ENCODE assay signal across 8 mouse cellular contexts in genomic region chr2:170183851-170184174, GRCm38 (mm10). TPM values are rescaled to one million over a fixed set of nuclear protein-coding genes. Genes with fewer than 3 reads are reported as not detected.
DNase-seq lines count a peak whose midpoint lies in the region; ATAC-seq and TF ChIP-seq lines count a peak whose summit lies in the region.

No protein-coding gene starts in this region.

- no peak for ATAC-seq in kidney, postnatal 0 days (replicated peaks; ENCODE audit: low FRiP score, low read depth)
- ATAC-seq in midbrain, postnatal 0 days (ENCODE audit: low FRiP score), result no peak

- WGBS in kidney, postnatal 0 days, result 46% methylated on average over 4 of the region's 4 CpGs
- 71% methylated on average over 4 of the region's 4 CpGs for WGBS in midbrain, postnatal 0 days

- TF ChIP-seq CTCF in embryonic fibroblast, embryonic 13.5 days (IDR thresholded peaks at IDR 0.05; ENCODE audit: borderline replicate concordance, insufficient read depth, low read length), result no peak
- TF ChIP-seq CTCF in kidney, postnatal 0 days (IDR thresholded peaks at IDR 0.05; ENCODE audit: low read depth), result no peak
- TF ChIP-seq CTCF in midbrain, postnatal 0 days (IDR thresholded peaks at IDR 0.05), result no peak

- H3K4me3 ChIP-seq in embryonic fibroblast, embryonic 13.5 days (ENCODE audit: insufficient read depth, low read length), result no peak overlapping the region
- H3K4me3 ChIP-seq in kidney, postnatal 0 days (replicated peaks; ENCODE audit: low read depth, low read length), result peak overlapping the region; percentile 35; the same call in 1 of the 2 replicates
- no peak overlapping the region; the same call in 1 of the 2 replicates for H3K4me3 ChIP-seq in midbrain, postnatal 0 days (ENCODE audit: low read depth, low read length)

- intact Hi-C loops in left cerebral cortex, postnatal 25 days (cut with DNase I), result loop anchor here (2.0 kb wide), 1 partner anchor 35 kb away; no protein-coding TSS in a partner anchor

- no peaks in the 10 kb centered on the region for H3K27me3 ChIP-seq in kidney, postnatal 0 days (ENCODE audit: insufficient read depth, low read length)
- H3K27me3 ChIP-seq in midbrain, postnatal 0 days (ENCODE audit: insufficient read depth, low read length), result no peaks in the 10 kb centered on the region

- no peak for TF ChIP-seq POLR2A in embryonic fibroblast, embryonic 13.5 days (IDR thresholded peaks at IDR 0.05; ENCODE audit: low read depth, low read length)

- peak overlapping the region; percentile 69 for H3K27ac ChIP-seq in embryonic fibroblast, embryonic 13.5 days (ENCODE audit: insufficient read depth, low read length)
- H3K27ac ChIP-seq in kidney, postnatal 0 days, result peak overlapping the region; percentile 65; the same call in 1 of the 2 replicates
- no peak overlapping the region for H3K27ac ChIP-seq in midbrain, postnatal 0 days (ENCODE audit: low read depth, low read length)

- peak; percentile 60 for DNase-seq in kidney, adult 9 months
- DNase-seq in kidney, adult 18-20 months, result no peak
- DNase-seq in kidney, postnatal 0 days (ENCODE audit: low spot score), result no peak
- DNase-seq in midbrain, postnatal 0 days (ENCODE audit: low spot score), result no peak
- no peak for DNase-seq in urinary bladder, postnatal 14 days (ENCODE audit: low spot score)
- no peak for DNase-seq in left cerebral cortex, postnatal 25 days (ENCODE audit: low spot score in 2 of 2)
- no peak for DNase-seq in layer of hippocampus, postnatal 14 days (ENCODE audit: low spot score in 2 of 2)

- H3K9ac ChIP-seq in kidney, postnatal 0 days (ENCODE audit: low read depth, low read length), result no peak overlapping the region
- no peak overlapping the region for H3K9ac ChIP-seq in midbrain, postnatal 0 days (replicated peaks; ENCODE audit: low read length, poor library complexity, severe bottlenecking)

- H3K4me2 ChIP-seq in kidney, postnatal 0 days (ENCODE audit: low read length), result peak overlapping the region; percentile 66
- peak overlapping the region; percentile 61; the same call in 1 of the 2 replicates for H3K4me2 ChIP-seq in midbrain, postnatal 0 days (ENCODE audit: low read depth, low read length, poor library complexity, severe bottlenecking)

- H3K36me3 ChIP-seq in kidney, postnatal 0 days (ENCODE audit: insufficient read depth, low read length), result no peaks in the 10 kb centered on the region
- no peaks in the 10 kb centered on the region for H3K36me3 ChIP-seq in midbrain, postnatal 0 days (ENCODE audit: insufficient read depth, low read length)

- H3K9me3 ChIP-seq in kidney, postnatal 0 days (replicated peaks; ENCODE audit: low read length), result no peaks in the 10 kb centered on the region
- no peaks in the 10 kb centered on the region for H3K9me3 ChIP-seq in midbrain, postnatal 0 days (ENCODE audit: low read length)

- no peaks in the 10 kb centered on the region for H3K4me1 ChIP-seq in embryonic fibroblast, embryonic 13.5 days (ENCODE audit: control insufficient read depth, insufficient read depth, low read length)
- H3K4me1 ChIP-seq in kidney, postnatal 0 days (replicated peaks; ENCODE audit: insufficient read depth, low read length), result peaks cover 3% of the 10 kb centered on the region; the same call in 1 of the 2 replicates
- H3K4me1 ChIP-seq in midbrain, postnatal 0 days (ENCODE audit: insufficient read depth, low read length), result no peaks in the 10 kb centered on the region

RNA-seq across cellular contexts. Expression of gene Zfp217, which starts 35.9 kb away (rescaled TPM):
- polyA plus RNA-seq in embryonic fibroblast, embryonic 13.5 days (2011; ENCODE audit: insufficient read length, low read depth, missing spikeins), result 13.0 and 13.2 TPM in 2 replicates
- 3.7 and 4.0 TPM in 2 replicates for polyA plus RNA-seq in kidney, postnatal 0 days (2015; fragmentation: Nextera tagmentation; extraction: Ambion mirVana)
- total RNA-seq in midbrain, postnatal 0 days (2014; rRNA removed), result 3.7 and 3.8 TPM in 2 replicates
- 0.44 and 0.49 TPM in 2 replicates for polyA plus RNA-seq in midbrain, postnatal 0 days (2015; fragmentation: Nextera tagmentation; extraction: Ambion mirVana)
- 1 to 10 TPM; 2.4 to 3.0 TPM for total RNA-seq in left cerebral cortex, postnatal 25 days (2021)
- total RNA-seq in layer of hippocampus, postnatal 14 days (2021), result 1 to 10 TPM; 3.0 to 3.1 TPM
